Mouse (Mus musculus) limb, embryonic 14.5 days (tissue): ENCODE data around the gene 6430548M08Rik. TPM values are rescaled to one million over a fixed set of nuclear protein-coding genes. Genes with fewer than 3 reads are reported as not detected.

Experiments used
- ATAC-seq: fragments of 200-750 bp; cut with Nextera tagmentation; 2 replicates; pipeline ENCODE4 v1.8.0; 2017; ENCODE audit warnings: low read depth, moderate number of reproducible peaks, moderate TSS enrichment; ENCODE audit not compliant: low FRiP score
- DNase-seq: peaks from one replicate; pipeline ENCODE4 v3.0.0-alpha.2; 2015; ENCODE audit warnings: low spot score
- H3K27ac ChIP-seq: fragments of 300-500 bp; sonication (generic); replicated peaks from 2 replicates; pipeline ENCODE4 v1.5.1; 2014; ENCODE audit warnings: low read depth, mild to moderate bottlenecking, low read length, moderate library complexity, mixed read lengths
- H3K27me3 ChIP-seq: fragments of 300-500 bp; sonication (generic); 2 replicates; pipeline ENCODE4 v1.6.1; 2014; ENCODE audit warnings: low read length, mixed read lengths; ENCODE audit not compliant: control insufficient read depth, insufficient read depth
- H3K36me3 ChIP-seq: fragments of 300-500 bp; sonication (generic); 2 replicates; pipeline ENCODE4 v1.6.1; 2014; ENCODE audit warnings: mild to moderate bottlenecking, low read length, moderate library complexity, mixed read lengths; ENCODE audit not compliant: control insufficient read depth, insufficient read depth
- H3K4me1 ChIP-seq: fragments of 300-500 bp; sonication (generic); 2 replicates; pipeline ENCODE4 v1.6.1; 2014; ENCODE audit warnings: antibody characterized with exemption, low read length, mixed read lengths; ENCODE audit not compliant: control insufficient read depth, insufficient read depth
- H3K4me2 ChIP-seq: fragments of 300-500 bp; sonication (generic); replicated peaks from 2 replicates; pipeline ENCODE4 v1.6.1; 2014; ENCODE audit warnings: low read depth, mild to moderate bottlenecking, low read length, moderate library complexity; ENCODE audit not compliant: severe bottlenecking
- H3K4me3 ChIP-seq: fragments of 300-500 bp; sonication (generic); replicated peaks from 2 replicates; pipeline ENCODE4 v1.5.1; 2014; ENCODE audit warnings: low read length
- H3K9ac ChIP-seq: fragments of 300-500 bp; sonication (generic); 2 replicates; pipeline ENCODE4 v1.6.1; 2014; ENCODE audit warnings: mild to moderate bottlenecking, low read depth, low read length, moderate library complexity; ENCODE audit not compliant: severe bottlenecking
- H3K9me3 ChIP-seq: fragments of 300-500 bp; sonication (generic); 2 replicates; pipeline ENCODE4 v1.6.1; 2016; ENCODE audit warnings: low read length; ENCODE audit not compliant: control insufficient read depth
- POLR2A ChIP-seq: fragments of 200-500 bp; IDR thresholded peaks from 2 replicates; pipeline ENCODE4 v1.8.0; 2012; ENCODE audit warnings: inconsistent platforms, mild to moderate bottlenecking, moderate library complexity, borderline replicate concordance; ENCODE audit not compliant: insufficient read depth, insufficient read length; ENCODE audit errors: extremely low read depth
- WGBS: fragments of 180-500 bp; shearing (Covaris S2); extraction: QIAGEN DNeasy Blood & Tissue Kit; methylation state at CpG from one replicate; pipeline ENCODE4 v1.1.7; 2014; 5-methylcytosine and 5-hydroxymethylcytosine counted together
- polyA plus RNA-seq, 2 experiments: library from polyadenylated mRNA; depleted of rRNA in 1 of 2; stranded (reverse) in 1 of 2; unstranded in 1 of 2; fragments of >200 nt; fragmentation: Nextera tagmentation in 1 of 2; extraction: Ambion mirVana in 1 of 2; gene quantifications; 2 replicates each; pipeline versions ENCODE4 v1.2.1 to v1.2.3; 2012 to 2014

6430548M08Rik gene
- polyA plus RNA-seq, 2 experiments = 4.0 to 4.1 TPM

DNA sequence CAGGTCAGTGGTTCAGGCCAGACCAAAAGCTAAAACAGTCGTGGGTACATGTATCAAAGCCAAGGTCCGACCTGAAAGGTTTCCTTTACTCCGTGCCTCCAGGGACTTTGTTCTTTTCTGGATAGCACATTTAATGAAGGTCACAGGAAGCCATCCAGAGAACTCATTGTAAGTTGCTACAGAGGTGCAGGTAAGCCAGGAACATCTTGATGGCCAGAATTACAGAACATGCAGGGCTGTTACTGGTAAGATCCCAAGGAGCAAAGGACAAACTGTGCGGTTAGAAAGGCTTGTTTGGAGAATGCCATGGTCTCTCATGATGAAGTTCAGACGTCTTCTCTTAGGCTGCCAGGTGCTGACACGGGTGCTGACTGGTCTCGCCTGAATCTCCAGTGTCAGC, 2.6 kb downstream of the 6430548M08Rik start:
- Histone ChIP-seq H3K4me1 (0 out of 2 replicates have a peak, but pooled peaks cover 2% of the 10 kb centered on the region), H3K9ac (no peak overlapping the region), H3K4me3 (no peak overlapping the region), H3K27ac (no peak overlapping the region), H3K27me3 (peaks cover 24% of the 10 kb centered on the region), H3K9me3 (no peaks in the 10 kb centered on the region), H3K36me3 (no peaks in the 10 kb centered on the region), H3K4me2 (no peak overlapping the region)
- DNase-seq (no peak), ATAC-seq (no peak)
- WGBS = 68% methylated on average over 7 of the region's 7 CpGs
- TF ChIP-seq POLR2A = no peak

- Histone ChIP-seq H3K27ac (no peak overlapping the region), H3K9me3 (no peaks in the 10 kb centered on the region), H3K4me3 (no peak overlapping the region), H3K9ac (no peak overlapping the region), H3K4me2 (no peak overlapping the region), H3K4me1 (0 out of 2 replicates have a peak, but pooled peaks cover 2% of the 10 kb centered on the region), H3K36me3 (no peaks in the 10 kb centered on the region), H3K27me3 (peaks cover 24% of the 10 kb centered on the region)
- ATAC-seq (no peak), DNase-seq (no peak)
- 81% methylated on average over 9 of the region's 9 CpGs for WGBS
- no peak for TF ChIP-seq POLR2A
Observed at GRCm38 (mm10) chr8:120118162-120118561, 4.2 kb downstream of the 6430548M08Rik start.

- no peak overlapping the region for H3K4me3 ChIP-seq
- no peaks in the 10 kb centered on the region for H3K4me1 ChIP-seq
- H3K4me2 ChIP-seq = no peak overlapping the region
- H3K9me3 ChIP-seq = no peaks in the 10 kb centered on the region
- WGBS = 78% methylated on average over 5 of the region's 5 CpGs
- no peak overlapping the region for H3K9ac ChIP-seq
- H3K27me3 ChIP-seq = peaks cover 24% of the 10 kb centered on the region
- no peak for TF ChIP-seq POLR2A
- DNase-seq = no peak
- no peak for ATAC-seq
- no peaks in the 10 kb centered on the region for H3K36me3 ChIP-seq
- no peak overlapping the region for H3K27ac ChIP-seq
Observed at GRCm38 (mm10) chr8:120118847-120119246, 4.9 kb downstream of the 6430548M08Rik start.

DNA sequence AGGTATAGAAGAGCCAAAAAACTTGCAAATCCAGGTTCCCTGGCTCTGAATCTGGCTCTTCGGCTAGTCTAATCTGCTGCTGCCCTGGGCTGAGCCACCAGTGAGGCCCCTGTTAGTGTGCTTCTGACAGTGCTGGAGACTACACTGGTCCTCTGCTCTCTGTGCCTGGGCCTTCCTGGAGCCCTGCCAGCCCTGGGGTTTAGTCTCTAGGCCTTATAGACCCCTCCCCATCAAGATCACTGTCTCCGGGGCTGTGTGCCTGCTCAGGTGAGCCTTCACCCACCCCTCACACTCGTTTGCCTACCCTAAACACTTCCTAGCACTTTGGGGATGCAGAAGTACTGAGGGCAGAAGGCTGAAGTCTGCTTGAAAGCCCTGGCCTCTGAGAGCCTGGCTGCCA, 5.5 kb downstream of the 6430548M08Rik start:
- Histone ChIP-seq H3K4me3 (no peak overlapping the region), H3K36me3 (no peaks in the 10 kb centered on the region), H3K4me2 (no peak overlapping the region), H3K4me1 (no peaks in the 10 kb centered on the region), H3K27ac (no peak overlapping the region), H3K27me3 (peaks cover 19% of the 10 kb centered on the region), H3K9me3 (no peaks in the 10 kb centered on the region), H3K9ac (no peak overlapping the region)
- TF ChIP-seq POLR2A = no peak
- ATAC-seq (no peak), DNase-seq (no peak)
- WGBS = 62% methylated on average over 3 of the region's 3 CpGs

- ATAC-seq (no peak), DNase-seq (no peak)
- Histone ChIP-seq H3K36me3 (no peaks in the 10 kb centered on the region), H3K27ac (no peak overlapping the region), H3K27me3 (peaks cover 14% of the 10 kb centered on the region), H3K4me2 (no peak overlapping the region), H3K9ac (no peak overlapping the region), H3K9me3 (no peaks in the 10 kb centered on the region), H3K4me3 (no peak overlapping the region), H3K4me1 (no peaks in the 10 kb centered on the region)
- 76% methylated on average over 6 of the region's 6 CpGs for WGBS
- no peak for TF ChIP-seq POLR2A
Observed at GRCm38 (mm10) chr8:120119931-120120330, 6.0 kb downstream of the 6430548M08Rik start.

DNA sequence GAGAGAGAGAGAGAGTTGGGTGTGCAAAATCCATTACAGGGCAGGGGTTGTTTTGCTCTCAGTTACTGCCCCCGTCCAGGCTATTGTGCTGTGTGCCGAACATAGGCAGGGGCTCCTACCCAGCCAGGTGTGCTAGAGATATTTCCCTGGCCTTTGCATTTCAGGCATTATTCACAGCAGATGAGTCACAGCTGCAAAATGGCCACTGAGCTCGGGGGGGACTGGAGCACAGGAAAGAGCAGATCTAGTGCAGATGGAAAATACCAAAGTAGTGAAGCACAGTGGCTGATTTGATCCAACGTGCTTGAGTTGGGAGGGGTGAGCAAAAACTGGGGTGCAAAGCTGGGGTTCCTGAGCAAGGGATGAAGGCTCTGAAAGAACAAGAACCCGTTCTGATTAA, 7.0 kb downstream of the 6430548M08Rik start:
- 41% methylated on average over 5 of the region's 5 CpGs for WGBS
- H3K27me3 ChIP-seq = peaks cover 4% of the 10 kb centered on the region; the same call in 1 of the 2 replicates
- no peaks in the 10 kb centered on the region for H3K4me1 ChIP-seq
- no peaks in the 10 kb centered on the region for H3K9me3 ChIP-seq
- no peaks in the 10 kb centered on the region for H3K36me3 ChIP-seq
- no peak overlapping the region; the same call in 1 of the 2 replicates for H3K9ac ChIP-seq
- no peak overlapping the region for H3K4me3 ChIP-seq
- no peak for TF ChIP-seq POLR2A
- H3K27ac ChIP-seq = no peak overlapping the region
- DNase-seq = no peak
- no peak for ATAC-seq
- no peak overlapping the region for H3K4me2 ChIP-seq
